ENCODE assay signal across 20 mouse cellular contexts in genomic region chr6:5718955-5719354, GRCm38 (mm10). TPM values are rescaled to one million over a fixed set of nuclear protein-coding genes. Genes with fewer than 3 reads are reported as not detected.
DNase-seq lines count a peak whose midpoint lies in the region; TF ChIP-seq lines count a peak whose summit lies in the region.
"Had no signal": no experiment of that assay in that cellular context is flagged by ENCODE, and none has a peak within 500 bp of the region (broad histone marks: within the 10 kb centered on the region; RNA-seq: fewer than 3 reads in every experiment).

No protein-coding gene starts in this region.

- H3K79me3 ChIP-seq in C2C12 (ENCODE audit: low read depth): no peaks in the 10 kb centered on the region

- H3K36me3 ChIP-seq in C2C12 (ENCODE audit: control insufficient read depth, insufficient read depth) (no peaks in the 10 kb centered on the region), ES-E14 (ENCODE audit: control insufficient read depth, insufficient read depth, low read length, poor library complexity, severe bottlenecking) (no peaks in the 10 kb centered on the region), myocyte (ENCODE audit: control insufficient read depth, insufficient read depth) (no peaks in the 10 kb centered on the region)
- H3K36me3 ChIP-seq: embryonic facial prominence, embryonic 13.5 days; forebrain, embryonic 15.5 days had no signal

- in situ Hi-C loops in ES-E14 (cut with MboI; ENCODE audit: low sequenced_read_pairs in 2 of 2, unreplicated experiment in 2 of 2): loop anchor here in 1 of 2 experiments (5.0 kb wide), 1 partner anchor 1153 kb away; no protein-coding TSS in a partner anchor

- H3K4me3 ChIP-seq in C2C12 (ENCODE audit: insufficient read depth, poor library complexity, severe bottlenecking): no peak overlapping the region
- no peak overlapping the region for H3K4me3 ChIP-seq in ES-E14 (ENCODE audit: insufficient read depth in 1 of 2, low read depth in 1 of 2, low read length in 2 of 2, poor library complexity in 1 of 2, severe bottlenecking in 1 of 2)
- H3K4me3 ChIP-seq in myocyte: no peak overlapping the region
- H3K4me3 ChIP-seq: embryonic facial prominence, embryonic 13.5 days; forebrain, embryonic 13.5 days; forebrain, embryonic 15.5 days had no signal

- TF ChIP-seq CTCF in C2C12 (IDR thresholded peaks at IDR 0.05; ENCODE audit: control insufficient read depth, insufficient read depth, insufficient read length): no peak

- H3ac ChIP-seq in C2C12 (ENCODE audit: control insufficient read depth, insufficient read length, low read depth) (no peak overlapping the region), myocyte (ENCODE audit: control insufficient read depth, insufficient read length) (no peak overlapping the region)

- H3K79me2 ChIP-seq in C2C12 (ENCODE audit: control insufficient read depth, insufficient read depth) (no peaks in the 10 kb centered on the region), myocyte (ENCODE audit: control insufficient read depth, insufficient read depth) (no peaks in the 10 kb centered on the region)

- H3K9me3 ChIP-seq in ES-E14 (ENCODE audit: control insufficient read depth, insufficient read depth, low read depth, low read length): no peaks in the 10 kb centered on the region
- H3K9me3 ChIP-seq: embryonic facial prominence, embryonic 13.5 days; forebrain, embryonic 13.5 days; forebrain, embryonic 15.5 days had no signal

- no peak for DNase-seq in ES-E14 (ENCODE audit: low read depth, low spot score)
- DNase-seq in layer of hippocampus, adult 11-12 months (ENCODE audit: low spot score): no peak
- no peak for DNase-seq in lung, adult 18-20 months
- DNase-seq: adrenal gland, adult 8-10 months; adrenal gland, postnatal 14 days; adrenal gland, postnatal 36 days; cerebellum, adult 11-12 months; cerebellum, adult 2 months; cerebellum, adult 9-10 months; cerebellum, postnatal 10 days; cerebellum, postnatal 25 days; forebrain, postnatal 0 days had no signal

- H3K27me3 ChIP-seq in C2C12 (ENCODE audit: control insufficient read depth, insufficient read depth, insufficient read length): no peaks in the 10 kb centered on the region
- H3K27me3 ChIP-seq in myocyte (ENCODE audit: control insufficient read depth, insufficient read depth, insufficient read length): no peaks in the 10 kb centered on the region
- H3K27me3 ChIP-seq: CH12.LX; embryonic facial prominence, embryonic 13.5 days; forebrain, embryonic 13.5 days; forebrain, embryonic 15.5 days had no signal

- no peak for TF ChIP-seq POLR2A in myocyte (IDR thresholded peaks at IDR 0.05; ENCODE audit: insufficient read length, low read depth)

- no peaks in the 10 kb centered on the region for H3K4me1 ChIP-seq in ES-E14 (ENCODE audit: control insufficient read depth in 2 of 2, insufficient read depth in 2 of 2, low read length in 2 of 2, poor library complexity in 1 of 2)
- H3K4me1 ChIP-seq: forebrain, embryonic 13.5 days had no signal

- no peak overlapping the region for H3K9ac ChIP-seq in ES-E14 (ENCODE audit: insufficient read depth, low read depth, low read length, poor library complexity, severe bottlenecking)
- H3K9ac ChIP-seq: embryonic facial prominence, embryonic 13.5 days; forebrain, embryonic 13.5 days; forebrain, embryonic 15.5 days; forebrain, postnatal 0 days had no signal

- H3K4me2 ChIP-seq in myocyte (ENCODE audit: low read depth): peak overlapping the region; percentile 6
- H3K4me2 ChIP-seq: embryonic facial prominence, embryonic 13.5 days; forebrain, embryonic 13.5 days; forebrain, embryonic 15.5 days had no signal

- no peak overlapping the region for H3K27ac ChIP-seq in ES-E14 (ENCODE audit: insufficient read depth, low read depth, low read length, poor library complexity, severe bottlenecking)
- H3K27ac ChIP-seq: embryonic facial prominence, embryonic 13.5 days; forebrain, embryonic 13.5 days; forebrain, embryonic 15.5 days had no signal

TF ChIP-seq in C2C12, 6 proteins besides CTCF, POLR2A, EP300 and RAD21:
- TF ChIP-seq USF1 (IDR thresholded peaks at IDR 0.05; ENCODE audit: low read depth): no peak
- no peak for TF ChIP-seq CEBPB (IDR thresholded peaks at IDR 0.05; ENCODE audit: low read depth)
- peak; percentile 69 for TF ChIP-seq MYOD1 (IDR thresholded peaks at IDR 0.05; ENCODE audit: control insufficient read depth, insufficient read length, low read depth)
TF ChIP-seq in C2C12: peak in this region for 1.

TF ChIP-seq in ES-E14, 5 proteins besides CTCF, POLR2A, EP300 and RAD21:
- no peak for TF ChIP-seq CHD2 (IDR thresholded peaks at IDR 0.05; ENCODE audit: low read depth, low read length)
- TF ChIP-seq MAFK (IDR thresholded peaks at IDR 0.05; ENCODE audit: insufficient read depth, low read depth, low read length): 0 out of 2 replicates have a peak, but pooled peaks have one; percentile 6
TF ChIP-seq in ES-E14: peak in this region for 1.

TF ChIP-seq in myocyte, 11 proteins besides CTCF, POLR2A, EP300 and RAD21:
- no peak for TF ChIP-seq MAX (IDR thresholded peaks at IDR 0.05; ENCODE audit: low read depth)
- peak in 2 of 3 experiments; percentile 48 to 78 for TF ChIP-seq MYOD1 (IDR thresholded peaks at IDR 0.05; ENCODE audit: control insufficient read depth in 1 of 3, insufficient read length in 2 of 3, low read depth in 2 of 3)
- TF ChIP-seq TCF12 (IDR thresholded peaks at IDR 0.05; ENCODE audit: insufficient read depth, poor library complexity, severe bottlenecking): peak; percentile 46
- peak in 2 of 3 experiments; percentile 45 for TF ChIP-seq MYOG (IDR thresholded peaks at IDR 0.05; ENCODE audit: control insufficient read depth in 1 of 3, insufficient read depth in 1 of 3, insufficient read length in 2 of 3, low read depth in 2 of 3)
- TF ChIP-seq REST (IDR thresholded peaks at IDR 0.05; ENCODE audit: insufficient read depth, insufficient read length): no peak

RNA-seq across cellular contexts. Expression of gene Dync1i1, which starts 6.5 kb away (rescaled TPM):
- polyA plus RNA-seq in C2C12 (2012; fragmentation: generic; extraction: Trizol) (0.26 TPM), myocyte (2012; fragmentation: generic; extraction: Trizol) (3.9 TPM)
- 0.53 and 0.71 TPM in 2 replicates for total RNA-seq in ES-E14 (2012; rRNA removed)
- total RNA-seq: CH12.LX, MEL had no signal
- polyA plus RNA-seq: CD4-positive, CD25-positive, alpha-beta regulatory T cell, adult 4 months had no signal
